Mouse (Mus musculus) erythroblast, embryonic 14.5 days (primary cell): ENCODE measurements at regions not wholly inside any gene's neighbourhood (a gene's known extent, or its start where the extent isn't known, plus 50 kb on each side); places are given as distances from the start of the nearest gene placed in this dataset.

Experiments used
- GATA1 ChIP-seq: IDR thresholded peaks from 2 replicates; pipeline ENCODE4 v1.6.1; 2012; ENCODE audit warnings: low read length, inconsistent platforms, mixed read lengths
- TAL1 ChIP-seq: IDR thresholded peaks from 3 replicates; pipeline ENCODE4 v1.6.1; 2012; ENCODE audit warnings: low read length, inconsistent platforms, mixed read lengths

DNA sequence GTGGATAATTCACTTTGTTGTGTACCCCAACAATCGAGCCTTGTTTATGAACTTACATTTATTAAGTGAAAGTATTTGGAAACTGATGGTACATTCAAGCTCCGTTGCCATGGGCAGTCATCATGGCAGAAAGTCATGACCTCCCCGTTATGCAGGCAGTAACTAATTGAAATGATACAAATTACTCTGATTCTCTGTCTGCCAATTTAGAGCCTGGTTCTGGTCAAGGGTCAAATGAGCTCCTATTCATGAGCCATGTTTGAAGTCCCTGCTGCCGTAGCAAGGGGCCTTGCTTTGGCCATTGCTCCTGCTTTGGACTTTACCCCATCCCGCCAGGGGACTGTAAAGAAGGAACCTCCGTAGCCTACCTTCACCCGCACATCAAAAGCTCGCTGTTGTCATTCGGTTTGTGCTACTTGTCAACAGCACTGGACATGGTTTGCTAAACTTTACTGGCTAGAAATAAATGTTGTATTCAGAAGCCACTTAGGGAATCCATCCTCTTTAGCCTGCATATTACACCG, 152.8 kb upstream of the Foxd3 start:
- TF ChIP-seq GATA1 (no peak), TAL1 (no peak)
